Mouse (Mus musculus) CD4-positive, CD25-positive, alpha-beta regulatory T cell, adult 4 months (primary cell): ENCODE data around the gene Tmc7. TPM values are rescaled to one million over a fixed set of nuclear protein-coding genes. Genes with fewer than 3 reads are reported as not detected.

ENCODE experiments used
- ATAC-seq: one replicate; pipeline ENCODE4 v1.8.0; 2017
- polyA plus RNA-seq, 2 experiments: library from polyadenylated mRNA; unstranded; fragments of 100-300 nt; shearing (Covaris generic); gene quantifications; one replicate each; pipeline ENCODE4 v1.2.1; 2017

The Tmc7 gene
- polyA plus RNA-seq, 2 experiments from 2014 or later: not detected

- ATAC-seq: no peak
Observed at GRCm38 (mm10) chr7:118585856-118586255, 1.3 kb upstream of the Tmc7 start.

GRCm38 (mm10) chr7:118584926-118585325 lies 390 bp upstream of the Tmc7 start:
- no peak for ATAC-seq

- ATAC-seq: no peak
Observed at GRCm38 (mm10) chr7:118583821-118584220, 715 bp downstream of the Tmc7 start.

- no peak for ATAC-seq
Observed at GRCm38 (mm10) chr7:118579938-118580337, 4.6 kb downstream of the Tmc7 start.

GRCm38 (mm10) chr7:118578269-118578668 lies 6.3 kb downstream of the Tmc7 start:
- ATAC-seq: no peak

GRCm38 (mm10) chr7:118572039-118572438 lies 12.5 kb downstream of the Tmc7 start:
- no peak for ATAC-seq

- ATAC-seq: no peak
Observed at GRCm38 (mm10) chr7:118571350-118571749, 13.2 kb downstream of the Tmc7 start.

GRCm38 (mm10) chr7:118569121-118569543 lies 15.4 kb downstream of the Tmc7 start:
- no peak for ATAC-seq

GRCm38 (mm10) chr7:118554290-118554689 lies 30.2 kb downstream of the Tmc7 start:
- no peak for ATAC-seq

- ATAC-seq: no peak
Observed at GRCm38 (mm10) chr7:118553881-118554280, 30.7 kb downstream of the Tmc7 start.

GRCm38 (mm10) chr7:118547451-118547850 lies 37.1 kb downstream of the Tmc7 start:
- ATAC-seq: no peak

GRCm38 (mm10) chr7:118544128-118544527 lies 40.4 kb downstream of the Tmc7 start:
- ATAC-seq: no peak

- ATAC-seq: no peak
Observed at GRCm38 (mm10) chr7:118535076-118535475, 49.5 kb downstream of the Tmc7 start.

GRCm38 (mm10) chr7:118534326-118534725 lies 50.2 kb downstream of the Tmc7 start:
- ATAC-seq: no peak

- ATAC-seq: peak; percentile 95
Observed at GRCm38 (mm10) chr7:118533178-118533578, 51.4 kb downstream of the Tmc7 start, which contains the start of gene Coq7. Gene Coq7, minus strand, starts transcription at chr7:118533356.

GRCm38 (mm10) chr7:118532519-118533177 lies 51.9 kb downstream of the Tmc7 start:
- ATAC-seq: peak; percentile 86

GRCm38 (mm10) chr7:118526967-118527366 lies 57.6 kb downstream of the Tmc7 start:
- no peak for ATAC-seq

- no peak for ATAC-seq
Observed at GRCm38 (mm10) chr7:118522077-118522476, 62.5 kb downstream of the Tmc7 start.

- no peak for ATAC-seq
Observed at GRCm38 (mm10) chr7:118519661-118520060, 64.9 kb downstream of the Tmc7 start.

- ATAC-seq: peak; percentile 85
Observed at GRCm38 (mm10) chr7:118518687-118519086, 65.8 kb downstream of the Tmc7 start.

- ATAC-seq: no peak
Observed at GRCm38 (mm10) chr7:118517819-118518218, 66.7 kb downstream of the Tmc7 start.

- no peak for ATAC-seq
Observed at GRCm38 (mm10) chr7:118508556-118508955, 76.0 kb downstream of the Tmc7 start.

GRCm38 (mm10) chr7:118503844-118504243 lies 80.7 kb downstream of the Tmc7 start:
- ATAC-seq: no peak

- no peak for ATAC-seq
Observed at GRCm38 (mm10) chr7:118502333-118502732, 82.2 kb downstream of the Tmc7 start.
